Comparison of ENCODE assay signal across 20 mouse cellular contexts in genomic region chr1:151045334-151045733, GRCm38 (mm10). TPM values are rescaled to one million over a fixed set of nuclear protein-coding genes. Genes with fewer than 3 reads are reported as not detected.
A peak's percentile ranks its signal among the peaks of the same experiment; 100 is the strongest.
DNase-seq lines count a peak whose midpoint lies in the region; ATAC-seq and TF ChIP-seq lines count a peak whose summit lies in the region.
"Had no signal": no experiment of that assay in that cellular context is flagged by ENCODE, and none has a peak within 500 bp of the region (broad histone marks: within the 10 kb centered on the region; RNA-seq: fewer than 3 reads in every experiment).

No protein-coding gene starts in this region.

- no peaks in the 10 kb centered on the region for H3K9me3 ChIP-seq in kidney, embryonic 16.5 days (ENCODE audit: low read length)
- no peaks in the 10 kb centered on the region for H3K9me3 ChIP-seq in hindbrain, postnatal 0 days (ENCODE audit: low read length)
- H3K9me3 ChIP-seq: heart, embryonic 15.5 days; hindbrain, embryonic 15.5 days; neural tube, embryonic 13.5 days had no signal

- no peak overlapping the region for H3K4me3 ChIP-seq in kidney, embryonic 16.5 days (ENCODE audit: low read length)
- H3K4me3 ChIP-seq in kidney, adult 2 months (ENCODE audit: insufficient read depth, low read depth, low read length) = no peak overlapping the region
- no peak overlapping the region for H3K4me3 ChIP-seq in hindbrain, postnatal 0 days (ENCODE audit: low read length)
- H3K4me3 ChIP-seq: heart, embryonic 15.5 days; hindbrain, embryonic 15.5 days; neural tube, embryonic 13.5 days had no signal

- TF ChIP-seq CTCF in kidney, adult 2 months (conservative IDR thresholded peaks at IDR 0.05; ENCODE audit: insufficient read depth, insufficient read length, low read depth, low read length) = no peak
- no peak for TF ChIP-seq CTCF in hindbrain, postnatal 0 days (IDR thresholded peaks at IDR 0.05; ENCODE audit: low read depth)

- no peak overlapping the region for H3K9ac ChIP-seq in kidney, embryonic 16.5 days (replicated peaks; ENCODE audit: low read length)
- H3K9ac ChIP-seq in hindbrain, postnatal 0 days (replicated peaks; ENCODE audit: low read length) = no peak overlapping the region
- H3K9ac ChIP-seq: heart, embryonic 15.5 days; hindbrain, embryonic 15.5 days; neural tube, embryonic 13.5 days had no signal

- H3K27me3 ChIP-seq in kidney, embryonic 16.5 days (ENCODE audit: insufficient read depth, low read length) = no peaks in the 10 kb centered on the region
- no peaks in the 10 kb centered on the region for H3K27me3 ChIP-seq in kidney, adult 2 months (replicated peaks; ENCODE audit: control insufficient read depth, insufficient read depth, low read length)
- H3K27me3 ChIP-seq in hindbrain, postnatal 0 days (ENCODE audit: insufficient read depth, low read length) = no peaks in the 10 kb centered on the region
- H3K27me3 ChIP-seq: heart, embryonic 15.5 days; neural tube, embryonic 13.5 days had no signal

- H3K4me2 ChIP-seq in kidney, embryonic 16.5 days (replicated peaks; ENCODE audit: low read depth, low read length) = no peak overlapping the region
- H3K4me2 ChIP-seq in hindbrain, postnatal 0 days (ENCODE audit: low read depth, low read length) = no peak overlapping the region
- H3K4me2 ChIP-seq: heart, embryonic 15.5 days; hindbrain, embryonic 15.5 days; midbrain, embryonic 11.5 days; neural tube, embryonic 13.5 days had no signal

- peak; percentile 51 for DNase-seq in embryo, embryonic 10.5 days (ENCODE audit: low spot score)
- DNase-seq in embryo, embryonic 11 days = no peak
- no peak for DNase-seq in kidney, adult 2 months
- peak; percentile 46 to 51 for DNase-seq in heart, postnatal 36 days
- DNase-seq in lung, postnatal 36 days = peak; percentile 56
- no peak for DNase-seq in hindbrain, postnatal 0 days (ENCODE audit: low spot score)
- no peak for DNase-seq in cerebellum, postnatal 25 days
- DNase-seq: adrenal gland, adult 2 months; cerebellum, postnatal 14 days; gastrocnemius, postnatal 14 days; thymus, postnatal 36 days had no signal

- 0 out of 2 replicates have a peak, but pooled peaks have one; percentile 28 for ATAC-seq in kidney, embryonic 16.5 days (ENCODE audit: low FRiP score, low TSS enrichment)
- no peak for ATAC-seq in hindbrain, postnatal 0 days
- ATAC-seq: intestine, postnatal 0 days had no signal

- H3K4me1 ChIP-seq in kidney, embryonic 16.5 days (ENCODE audit: insufficient read depth, low read length) = peaks cover 36% of the 10 kb centered on the region
- H3K4me1 ChIP-seq in kidney, adult 2 months (ENCODE audit: control insufficient read depth, insufficient read depth, low read length) = peaks cover 9% of the 10 kb centered on the region; the same call in 1 of the 2 replicates
- H3K4me1 ChIP-seq in hindbrain, postnatal 0 days (ENCODE audit: insufficient read depth, low read length) = no peaks in the 10 kb centered on the region
- H3K4me1 ChIP-seq: heart, embryonic 15.5 days had no signal

- H3K36me3 ChIP-seq in kidney, embryonic 16.5 days (ENCODE audit: insufficient read depth, low read length) = no peaks in the 10 kb centered on the region
- no peaks in the 10 kb centered on the region for H3K36me3 ChIP-seq in kidney, adult 2 months (ENCODE audit: control insufficient read depth, insufficient read depth, low read length)
- H3K36me3 ChIP-seq in hindbrain, postnatal 0 days (ENCODE audit: insufficient read depth, low read length) = no peaks in the 10 kb centered on the region
- H3K36me3 ChIP-seq: heart, embryonic 15.5 days; hindbrain, embryonic 15.5 days; neural tube, embryonic 13.5 days had no signal

- no peak for TF ChIP-seq POLR2A in kidney, adult 2 months (IDR thresholded peaks at IDR 0.05; ENCODE audit: low read depth, low read length)

- WGBS in kidney, embryonic 16.5 days = 21% methylated on average over 5 of the region's 5 CpGs
- 67% methylated on average over 5 of the region's 5 CpGs for WGBS in kidney, adult 2 months
- WGBS in hindbrain, postnatal 0 days = 71% methylated on average over 5 of the region's 5 CpGs

- H3K27ac ChIP-seq in kidney, embryonic 16.5 days (ENCODE audit: low read length) = no peak overlapping the region
- H3K27ac ChIP-seq in kidney, adult 2 months (ENCODE audit: insufficient read depth, low read depth, low read length) = no peak overlapping the region
- H3K27ac ChIP-seq in hindbrain, postnatal 0 days = no peak overlapping the region
- H3K27ac ChIP-seq: heart, embryonic 15.5 days; hindbrain, embryonic 15.5 days; macrophage; neural tube, embryonic 13.5 days had no signal

- intact Hi-C loops in heart, postnatal 36 days (cut with DNase I) = no loop called here

RNA-seq across cellular contexts. Expression of gene Hmcn1, which starts 52.1 kb away (rescaled TPM):
- polyA plus RNA-seq in kidney, embryonic 16.5 days (2015; fragmentation: Nextera tagmentation; extraction: Ambion mirVana) = 21.9 and 23.6 TPM in 2 replicates
- polyA plus RNA-seq in kidney, adult 2 months (2012; rRNA removed) = 1.7 and 2.0 TPM in 2 replicates
- total RNA-seq in heart, postnatal 36 days (2021) = 10 to 100 TPM; 12.9 to 13.1 TPM
- 2.7 and 6.3 TPM in 2 replicates for total RNA-seq in hindbrain, postnatal 0 days (2014; rRNA removed)
- polyA plus RNA-seq in hindbrain, postnatal 0 days (2015; fragmentation: Nextera tagmentation; extraction: Ambion mirVana) = 0.80 and 1.2 TPM in 2 replicates
- total RNA-seq: MEL; monocyte, adult 5-6 weeks had no signal
- polyA plus RNA-seq: macrophage had no signal

Comparison
In these comparisons a context has a peak if more than half of its experiments do, and no peak if none do; other contexts are left out.
1. DNase-seq: peak in embryo, embryonic 10.5 days (single experiment), heart, postnatal 36 days (2 of 2) and lung, postnatal 36 days (single experiment); none in embryo, embryonic 11 days (single experiment), kidney, adult 2 months (single experiment), hindbrain, postnatal 0 days (single experiment) and cerebellum, postnatal 25 days (0 of 2).